Mouse (Mus musculus) embryonic fibroblast, embryonic 13.5 days (primary cell): ENCODE data around the gene Lmln.

Experiments
- CTCF ChIP-seq: IDR thresholded peaks from 2 replicates; pipeline ENCODE4 v1.5.1; 2011; ENCODE audit warnings: mild to moderate bottlenecking, control low read depth, low read length, moderate library complexity, borderline replicate concordance; ENCODE audit not compliant: insufficient read depth
- POLR2A ChIP-seq: IDR thresholded peaks from 2 replicates; pipeline ENCODE4 v1.6.1; 2011; ENCODE audit warnings: low read depth, mild to moderate bottlenecking, control low read depth, low read length, moderate library complexity

GRCm38 (mm10) chr16:33158590-33159071, 96.3 kb downstream of the Lmln start:
- TF ChIP-seq CTCF, result no peak
- TF ChIP-seq POLR2A, result no peak
